Mouse (Mus musculus): Measurements from ENCODE around the gene 3110082I17Rik. TPM values are rescaled to one million over a fixed set of nuclear protein-coding genes. Genes with fewer than 3 reads are reported as not detected.

3110082I17Rik gene
- total and polyA plus RNA-seq, 3 experiments, result 16.4 to 48.6 (median 18.8) TPM

GRCm38 (mm10) chr5:139309946-139310345 lies 150.4 kb downstream of the 3110082I17Rik start:
- no peak overlapping the region for H3K4me3 ChIP-seq (ENCODE audit: low read depth, low read length)
- no peaks in the 10 kb centered on the region for H3K36me3 ChIP-seq (replicated peaks)
- DNase-seq (ENCODE audit: low spot score) (no peak), ATAC-seq (ENCODE audit: extremely low read depth, insufficient number of reproducible peaks, low FRiP score, poor library complexity, severe bottlenecking) (no peak)
- H3K4me1 ChIP-seq (ENCODE audit: insufficient read depth, low read depth, low read length), result peaks cover 2% of the 10 kb centered on the region; the same call in 1 of the 2 replicates
- peaks cover 27% of the 10 kb centered on the region; the same call in 1 of the 2 replicates for H3K27me3 ChIP-seq (ENCODE audit: insufficient read depth, low read length)
- TF ChIP-seq GATA1 (IDR thresholded peaks at IDR 0.05; ENCODE audit: borderline replicate concordance, low read length) (no peak), GATA2 (IDR thresholded peaks at IDR 0.05; ENCODE audit: borderline replicate concordance, low read depth, low read length) (no peak), POLR2AphosphoS5 (IDR thresholded peaks at IDR 0.05; ENCODE audit: insufficient replicate concordance, low read depth, low read length) (no peak), CTCF (IDR thresholded peaks at IDR 0.05; ENCODE audit: low read depth, low read length) (no peak), TAL1 (conservative IDR thresholded peaks at IDR 0.05; ENCODE audit: low read depth, low read length) (no peak)
- H3K9me3 ChIP-seq (replicated peaks), result no peaks in the 10 kb centered on the region

Other genes with a start within 250 kb of the 3110082I17Rik start
- 37.3 and 45.3 TPM in 2 replicates for gene Get4, start 208.2 kb downstream of the 3110082I17Rik start, total RNA-seq (2014; fragmentation: Nextera tagmentation)
- 22.3 and 23.9 TPM in 2 replicates for gene Get4, start 208.2 kb downstream of the 3110082I17Rik start, total RNA-seq (2017)
- gene Get4, start 208.2 kb downstream of the 3110082I17Rik start, polyA plus RNA-seq (2012), result 68.0 and 71.2 TPM in 2 replicates
- 1.2 and 2.3 TPM in 2 replicates for gene Adap1, start 134.9 kb downstream of the 3110082I17Rik start, total RNA-seq (2014; fragmentation: Nextera tagmentation)
- gene Adap1, start 134.9 kb downstream of the 3110082I17Rik start, total RNA-seq (2017), result 1.3 and 1.4 TPM in 2 replicates
- 1.7 and 1.8 TPM in 2 replicates for gene Adap1, start 134.9 kb downstream of the 3110082I17Rik start, polyA plus RNA-seq (2012)
- gene Cox19, start 109.1 kb downstream of the 3110082I17Rik start, total RNA-seq (2014; fragmentation: Nextera tagmentation), result 4.8 and 10.0 TPM in 2 replicates
- 40.8 and 41.0 TPM in 2 replicates for gene Cox19, start 109.1 kb downstream of the 3110082I17Rik start, total RNA-seq (2017)
- 35.7 and 37.7 TPM in 2 replicates for gene Cox19, start 109.1 kb downstream of the 3110082I17Rik start, polyA plus RNA-seq (2012)
- not detected in 2 replicates for gene Cyp2w1, start 107.9 kb downstream of the 3110082I17Rik start, total RNA-seq (2014; fragmentation: Nextera tagmentation)
- gene Cyp2w1, start 107.9 kb downstream of the 3110082I17Rik start, total RNA-seq (2017), result not detected in 2 replicates
- not detected in 2 replicates for gene Cyp2w1, start 107.9 kb downstream of the 3110082I17Rik start, polyA plus RNA-seq (2012)
- gene Gpr146, start 82.8 kb downstream of the 3110082I17Rik start, total RNA-seq (2014; fragmentation: Nextera tagmentation), result 34.2 and 36.5 TPM in 2 replicates
- gene Gpr146, start 82.8 kb downstream of the 3110082I17Rik start, total RNA-seq (2017), result 26.8 and 27.4 TPM in 2 replicates
- gene Gpr146, start 82.8 kb downstream of the 3110082I17Rik start, polyA plus RNA-seq (2012), result 18.1 and 21.3 TPM in 2 replicates
- 0.83 TPM in 1 of 2 replicates, not detected in the other for gene C130050O18Rik, start 55.2 kb downstream of the 3110082I17Rik start, total RNA-seq (2014; fragmentation: Nextera tagmentation)
- 0.06 and 0.33 TPM in 2 replicates for gene C130050O18Rik, start 55.2 kb downstream of the 3110082I17Rik start, total RNA-seq (2017)
- 0.03 and 0.07 TPM in 2 replicates for gene C130050O18Rik, start 55.2 kb downstream of the 3110082I17Rik start, polyA plus RNA-seq (2012)
- gene Gper1, start 37.4 kb downstream of the 3110082I17Rik start, total RNA-seq (2014; fragmentation: Nextera tagmentation), result not detected in 2 replicates
- gene Gper1, start 37.4 kb downstream of the 3110082I17Rik start, total RNA-seq (2017), result not detected in 2 replicates
- not detected in 2 replicates for gene Gper1, start 37.4 kb downstream of the 3110082I17Rik start, polyA plus RNA-seq (2012)
- gene Zfand2a, start 24.0 kb upstream of the 3110082I17Rik start, total RNA-seq (2014; fragmentation: Nextera tagmentation), result 22.7 and 26.0 TPM in 2 replicates
- gene Zfand2a, start 24.0 kb upstream of the 3110082I17Rik start, total RNA-seq (2017), result 10.2 and 13.7 TPM in 2 replicates
- gene Zfand2a, start 24.0 kb upstream of the 3110082I17Rik start, polyA plus RNA-seq (2012), result 1.8 and 2.7 TPM in 2 replicates
- not detected in 2 replicates for gene Uncx, start 83.0 kb upstream of the 3110082I17Rik start, total RNA-seq (2014; fragmentation: Nextera tagmentation)
- not detected in 2 replicates for gene Uncx, start 83.0 kb upstream of the 3110082I17Rik start, total RNA-seq (2017)
- not detected in 2 replicates for gene Uncx, start 83.0 kb upstream of the 3110082I17Rik start, polyA plus RNA-seq (2012)